Mouse (Mus musculus) intestine, postnatal 0 days (tissue): ENCODE data around the gene Zfp235. TPM values are rescaled to one million over a fixed set of nuclear protein-coding genes. Genes with fewer than 3 reads are reported as not detected.
A peak's percentile ranks its signal among the peaks of the same experiment; 100 is the strongest.

ENCODE experiments used
- ATAC-seq: fragments of 200-750 bp; cut with Nextera tagmentation; 2 replicates; pipeline ENCODE4 v1.8.0; 2017; ENCODE audit warnings: mild to moderate bottlenecking, moderate TSS enrichment, moderate library complexity
- H3K27ac ChIP-seq: fragments of 300-500 bp; sonication (generic); 2 replicates; pipeline ENCODE4 v1.5.1; 2014; ENCODE audit warnings: mild to moderate bottlenecking, low read depth, low read length, moderate library complexity
- H3K27me3 ChIP-seq: fragments of 300-500 bp; sonication (generic); replicated peaks from 2 replicates; pipeline ENCODE4 v1.6.1; 2014; ENCODE audit warnings: low read length, mixed read lengths; ENCODE audit not compliant: control insufficient read depth, insufficient read depth
- H3K36me3 ChIP-seq: fragments of 300-500 bp; sonication (generic); 2 replicates; pipeline ENCODE4 v1.6.1; 2014; ENCODE audit warnings: mild to moderate bottlenecking, moderate library complexity; ENCODE audit not compliant: control insufficient read depth, insufficient read depth
- H3K4me1 ChIP-seq: fragments of 300-500 bp; sonication (generic); replicated peaks from 2 replicates; pipeline ENCODE4 v1.6.1; 2014; ENCODE audit warnings: antibody characterized with exemption, low read length, mixed read lengths; ENCODE audit not compliant: control insufficient read depth, insufficient read depth
- H3K4me2 ChIP-seq: fragments of 300-500 bp; sonication (generic); replicated peaks from 2 replicates; pipeline ENCODE4 v1.6.1; 2014; ENCODE audit warnings: low read depth, mild to moderate bottlenecking, moderate library complexity
- H3K4me3 ChIP-seq: fragments of 300-500 bp; sonication (generic); 2 replicates; pipeline ENCODE4 v1.5.1; 2014; ENCODE audit warnings: low read depth, low read length
- H3K9ac ChIP-seq: fragments of 300-500 bp; sonication (generic); 2 replicates; pipeline ENCODE4 v1.6.1; 2014; ENCODE audit warnings: mild to moderate bottlenecking, low read depth, low read length
- H3K9me3 ChIP-seq: fragments of 300-500 bp; sonication (generic); 2 replicates; pipeline ENCODE4 v1.6.1; 2016; ENCODE audit warnings: mixed run types; ENCODE audit not compliant: control insufficient read depth
- CTCF ChIP-seq: sonication (generic); IDR thresholded peaks from 2 replicates; pipeline ENCODE4 v1.5.1; 2016; ENCODE audit warnings: low read depth, mild to moderate bottlenecking, control low read depth, antibody characterized with exemption, moderate library complexity
- WGBS: fragments of 180-500 bp; shearing (Covaris S2); extraction: QIAGEN DNeasy Blood & Tissue Kit; methylation state at CpG from one replicate; pipeline ENCODE4 v1.1.7; 2014; 5-methylcytosine and 5-hydroxymethylcytosine counted together
- polyA plus RNA-seq: library from polyadenylated mRNA; unstranded; fragments of >200 nt; fragmentation: Nextera tagmentation; extraction: Ambion mirVana; gene quantifications from 2 replicates; pipeline ENCODE4 v1.2.1, GENCODE M21; 2015

Gene Zfp235
- polyA plus RNA-seq: 7.9 and 8.0 TPM in 2 replicates

DNA sequence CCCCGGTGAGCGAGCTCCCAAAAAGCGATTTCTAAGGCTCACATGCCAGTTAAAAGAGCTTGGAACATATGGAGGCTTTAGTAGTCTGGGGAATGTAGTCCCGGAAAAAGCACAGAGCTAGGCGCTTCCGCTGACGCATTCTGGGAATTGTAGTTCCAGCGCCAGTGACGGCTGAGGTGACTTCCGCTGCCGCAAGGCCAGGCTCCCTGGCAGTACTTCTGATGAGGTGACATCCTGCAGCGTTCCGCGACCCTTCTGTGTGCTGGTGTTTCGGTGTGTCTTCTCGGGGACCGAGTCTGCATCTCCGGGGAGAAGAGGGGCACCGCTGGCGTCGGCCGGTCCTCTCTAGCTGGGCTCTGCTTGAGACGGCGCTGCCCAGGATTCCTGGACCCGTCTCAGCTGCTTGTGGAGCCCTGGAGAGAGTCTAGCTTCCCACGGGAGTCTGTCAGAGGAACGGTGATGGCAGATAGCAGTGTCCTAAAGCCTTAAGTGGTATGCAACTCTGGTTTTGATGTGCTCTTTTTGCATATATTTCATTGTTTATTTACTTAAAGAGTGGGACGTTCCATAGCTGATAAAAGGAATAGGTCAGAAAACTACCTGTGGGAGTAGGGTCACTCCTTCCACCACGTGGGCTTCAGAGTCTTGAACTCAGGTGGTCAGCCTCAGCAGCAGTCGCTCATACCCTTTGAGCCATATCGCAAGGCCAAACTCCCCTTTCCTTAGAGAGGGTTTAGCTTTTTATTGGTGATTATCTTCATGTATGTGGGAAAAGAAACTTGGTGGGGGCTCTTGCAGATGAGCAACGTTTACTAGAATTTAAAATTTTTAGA lies at the start of gene Zfp235:
Gene Zfp235 (plus strand): TSS at position 174 of the 833 bp plus-strand sequence.
- Histone ChIP-seq H3K36me3 (peaks cover 19% of the 10 kb centered on the region; the same call in 1 of the 2 replicates), H3K27ac (no peak within 1 kb of the TSS), H3K9me3 (no peaks in the 10 kb centered on the region), H3K4me2 (peak within 1 kb of the TSS; percentile 78), H3K4me1 (0 out of 2 replicates have a peak, but pooled peaks cover 5% of the 10 kb centered on the region), H3K27me3 (no peaks in the 10 kb centered on the region), H3K4me3 (peak within 1 kb of the TSS; percentile 66), H3K9ac (peak within 1 kb of the TSS; percentile 69)
- ATAC-seq: peak; percentile 94
- no peak for TF ChIP-seq CTCF
- 2% methylated on average over 32 of the region's 32 CpGs for WGBS

- 0 out of 2 replicates have a peak overlapping the region, but pooled peaks have one; percentile 7 for H3K27ac ChIP-seq
- no peak overlapping the region for H3K4me3 ChIP-seq
- H3K27me3 ChIP-seq: no peaks in the 10 kb centered on the region
- no peak overlapping the region for H3K9ac ChIP-seq
- no peak for ATAC-seq
- TF ChIP-seq CTCF: no peak
- WGBS: 97% methylated on average over 4 of the region's 4 CpGs
- H3K4me2 ChIP-seq: no peak overlapping the region
- peaks cover 9% of the 10 kb centered on the region; the same call in 1 of the 2 replicates for H3K36me3 ChIP-seq
- H3K4me1 ChIP-seq: no peaks in the 10 kb centered on the region
- no peaks in the 10 kb centered on the region for H3K9me3 ChIP-seq
These were observed 47.1 kb upstream of the Zfp235 start for GRCm38 (mm10) chr7:24086871-24087270.

- Histone ChIP-seq H3K36me3 (peaks cover 10% of the 10 kb centered on the region; the same call in 1 of the 2 replicates), H3K27me3 (no peaks in the 10 kb centered on the region), H3K4me1 (no peaks in the 10 kb centered on the region), H3K9ac (no peak overlapping the region), H3K9me3 (no peaks in the 10 kb centered on the region), H3K27ac (no peak overlapping the region), H3K4me3 (no peak overlapping the region), H3K4me2 (no peak overlapping the region)
- TF ChIP-seq CTCF: no peak
- ATAC-seq: no peak
- 95% methylated on average over 12 of the region's 12 CpGs for WGBS
These were observed 46.4 kb upstream of the Zfp235 start for GRCm38 (mm10) chr7:24087485-24088125.

GRCm38 (mm10) chr7:24104403-24104802 lies 29.6 kb upstream of the Zfp235 start:
- H3K4me2 ChIP-seq: no peak overlapping the region
- no peak overlapping the region for H3K4me3 ChIP-seq
- H3K9me3 ChIP-seq: peaks cover 58% of the 10 kb centered on the region
- peak overlapping the region; percentile 51 for H3K27ac ChIP-seq
- no peaks in the 10 kb centered on the region for H3K4me1 ChIP-seq
- H3K9ac ChIP-seq: no peak overlapping the region
- no peaks in the 10 kb centered on the region for H3K27me3 ChIP-seq
- TF ChIP-seq CTCF: no peak
- H3K36me3 ChIP-seq: peaks cover 83% of the 10 kb centered on the region
- 94% methylated on average over 9 of the region's 9 CpGs for WGBS
- no peak for ATAC-seq

- Histone ChIP-seq H3K27me3 (no peaks in the 10 kb centered on the region), H3K27ac (peak overlapping the region; percentile 51; the same call in 1 of the 2 replicates), H3K4me3 (no peak overlapping the region), H3K4me1 (no peaks in the 10 kb centered on the region), H3K4me2 (no peak overlapping the region), H3K36me3 (peaks cover 74% of the 10 kb centered on the region), H3K9ac (no peak overlapping the region), H3K9me3 (peaks cover 58% of the 10 kb centered on the region)
- no peak for ATAC-seq
- WGBS: 95% methylated on average over 18 of the region's 18 CpGs
- TF ChIP-seq CTCF: no peak
These were observed 28.7 kb upstream of the Zfp235 start for GRCm38 (mm10) chr7:24105144-24105703.

DNA sequence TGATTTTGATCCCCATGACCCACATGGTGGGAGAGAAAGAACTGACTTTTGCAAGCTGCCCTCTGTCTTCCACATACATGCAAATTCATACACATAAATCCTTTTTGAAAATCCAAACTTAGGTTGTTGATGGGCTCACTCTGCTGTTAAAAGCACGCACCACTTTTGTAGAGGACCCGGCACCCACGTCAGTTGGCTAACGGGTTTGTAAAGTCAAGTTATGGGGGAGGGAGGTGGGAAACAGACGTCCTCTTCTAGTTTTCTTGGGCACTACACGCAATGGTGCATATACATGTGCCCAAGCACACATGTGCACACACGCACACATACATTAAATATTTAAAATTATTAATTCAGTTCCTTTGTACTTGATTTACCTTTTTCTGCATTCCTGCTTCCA lies 23.1 kb upstream of the Zfp235 start:
- WGBS: 95% methylated on average over 7 of the region's 7 CpGs

More for the DNA sequence above, 23.1 kb upstream of the Zfp235 start:
- Histone ChIP-seq H3K9me3 (peaks cover 23% of the 10 kb centered on the region), H3K9ac (no peak overlapping the region), H3K27ac (no peak overlapping the region), H3K4me1 (no peaks in the 10 kb centered on the region), H3K4me3 (no peak overlapping the region), H3K4me2 (no peak overlapping the region), H3K27me3 (no peaks in the 10 kb centered on the region), H3K36me3 (peaks cover 18% of the 10 kb centered on the region)
- ATAC-seq: no peak
- no peak for TF ChIP-seq CTCF
